Mouse (Mus musculus): ENCODE data around the gene Dnpep. TPM values are rescaled to one million over a fixed set of nuclear protein-coding genes. Genes with fewer than 3 reads are reported as not detected.

The Dnpep gene
- total RNA-seq, 2 experiments from 2014 or later: 7.7 to 14.0 TPM

DNA sequence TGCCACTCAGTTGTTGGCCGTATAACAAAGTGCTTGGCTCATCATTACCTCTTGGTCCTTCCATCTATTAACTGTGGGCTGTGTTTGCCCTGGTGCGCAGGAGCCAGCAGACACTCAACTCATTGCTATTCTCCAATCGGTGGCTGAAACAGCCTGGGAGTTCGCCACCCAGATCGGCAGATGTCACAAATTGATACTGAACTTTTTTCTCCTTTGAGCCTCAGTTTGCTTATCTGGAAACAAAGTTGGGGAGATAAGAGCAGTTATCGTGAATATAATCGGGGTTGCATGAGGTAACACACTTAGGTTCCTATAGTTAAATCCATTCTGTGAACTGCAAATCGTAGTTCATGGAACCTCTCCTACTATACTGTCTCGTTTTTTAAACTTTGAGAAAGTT is 19.3 kb upstream of the Dnpep start:
- no peak for ATAC-seq (replicated peaks; ENCODE audit: low FRiP score, poor library complexity, severe bottlenecking)

DNA sequence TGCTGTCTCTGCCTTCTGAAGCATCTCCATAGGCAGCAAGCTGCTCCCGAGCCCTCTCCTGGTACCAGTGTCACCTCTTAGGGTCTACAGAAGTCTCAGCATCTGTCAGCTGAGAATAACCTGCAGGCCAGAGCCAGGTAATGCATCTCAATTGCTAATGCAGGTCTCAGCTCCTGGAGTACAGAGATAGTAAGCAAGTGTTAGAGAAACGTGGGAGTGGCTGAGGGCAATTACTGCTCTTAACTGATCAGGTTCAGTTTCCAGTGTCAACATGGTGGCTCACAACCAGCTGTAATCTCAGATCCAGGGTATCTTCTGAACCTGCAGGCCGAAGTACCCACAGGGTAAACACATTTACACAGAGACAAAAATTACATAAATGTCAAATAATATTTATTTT is 18.7 kb upstream of the Dnpep start:
- ATAC-seq (replicated peaks; ENCODE audit: low FRiP score, poor library complexity, severe bottlenecking): no peak

DNA sequence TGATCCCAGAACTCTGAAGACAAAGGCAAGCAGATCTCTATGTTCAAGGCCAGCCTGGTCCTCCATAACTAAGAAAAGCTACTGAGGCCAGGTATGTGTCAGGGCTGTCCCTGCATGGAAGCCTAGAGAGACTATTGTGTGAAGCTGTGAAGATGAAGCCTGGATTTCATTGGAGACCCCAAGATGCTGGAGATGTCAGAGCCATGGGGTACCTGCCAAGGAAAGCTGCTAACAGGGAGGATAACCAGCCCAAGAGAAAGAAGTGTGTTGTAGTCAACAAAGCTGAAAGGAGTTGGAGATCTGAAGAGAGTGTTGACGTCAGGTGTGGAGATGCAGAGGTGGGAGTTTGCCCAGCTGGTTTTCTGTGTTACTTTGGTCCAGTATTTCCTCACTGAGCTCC is 13.5 kb upstream of the Dnpep start:
- ATAC-seq (replicated peaks; ENCODE audit: low FRiP score, poor library complexity, severe bottlenecking): no peak

DNA sequence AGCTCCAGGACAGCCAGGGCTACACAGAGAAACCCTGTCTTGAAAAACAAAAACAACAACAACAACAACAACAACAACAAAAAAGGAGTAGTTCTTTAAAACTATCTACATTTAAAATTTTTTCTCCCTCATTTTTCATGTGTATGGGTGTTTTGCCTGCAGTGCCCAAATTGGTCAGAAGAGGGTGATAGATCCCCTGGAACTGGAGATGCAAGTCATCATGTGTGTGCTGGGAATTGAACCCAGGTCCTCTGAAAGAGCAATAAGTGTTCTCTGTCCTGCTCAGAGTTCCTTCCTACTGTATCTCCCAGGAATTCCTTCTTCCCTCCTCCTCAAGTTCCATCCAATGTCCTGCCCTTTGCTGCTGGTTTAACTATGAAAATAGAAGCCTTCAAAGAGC is 9.7 kb upstream of the Dnpep start:
- ATAC-seq (replicated peaks; ENCODE audit: low FRiP score, poor library complexity, severe bottlenecking): 0 out of 2 replicates have a peak, but pooled peaks have one; percentile 52

DNA sequence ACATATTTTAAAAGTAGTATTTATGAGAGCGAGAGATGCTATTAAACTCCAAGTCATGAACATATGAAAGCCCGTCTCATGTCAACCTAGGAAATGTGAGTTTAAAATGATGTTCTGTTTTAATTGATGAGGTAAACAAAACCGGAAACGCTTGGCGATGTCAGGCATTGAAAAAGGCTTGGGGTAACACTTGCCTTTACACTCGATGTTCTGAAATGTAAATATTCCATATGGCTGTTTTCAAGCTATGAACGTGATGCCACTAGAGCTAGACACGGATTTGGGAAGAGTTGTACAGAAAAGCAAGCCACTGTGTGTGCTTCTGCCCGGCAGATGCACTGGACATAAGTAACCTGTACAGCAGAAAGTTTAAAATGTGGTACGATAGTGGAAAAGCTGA is 1.4 kb upstream of the Dnpep start:
- ATAC-seq (replicated peaks; ENCODE audit: low FRiP score, poor library complexity, severe bottlenecking): no peak

DNA sequence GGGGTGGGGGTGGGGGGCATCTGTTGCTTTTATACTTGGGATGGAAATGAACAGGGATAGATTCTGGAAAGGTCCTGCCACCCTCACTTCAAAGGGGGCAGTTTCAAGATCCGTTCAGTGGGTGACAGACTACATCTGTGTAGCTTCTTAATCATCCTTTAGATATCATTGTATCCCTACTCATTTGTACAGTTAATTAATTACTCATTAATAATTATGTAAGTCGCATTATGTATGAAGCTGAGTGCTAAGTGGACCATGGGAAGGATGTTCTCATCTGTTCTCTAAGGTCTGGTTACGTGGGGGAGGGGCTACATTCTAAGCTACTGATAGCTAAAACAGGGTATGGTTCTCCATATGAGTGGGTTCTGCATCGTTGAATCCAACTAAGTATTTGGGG is 946 bp upstream of the Dnpep start:
- no peak for ATAC-seq (replicated peaks; ENCODE audit: low FRiP score, poor library complexity, severe bottlenecking)

DNA sequence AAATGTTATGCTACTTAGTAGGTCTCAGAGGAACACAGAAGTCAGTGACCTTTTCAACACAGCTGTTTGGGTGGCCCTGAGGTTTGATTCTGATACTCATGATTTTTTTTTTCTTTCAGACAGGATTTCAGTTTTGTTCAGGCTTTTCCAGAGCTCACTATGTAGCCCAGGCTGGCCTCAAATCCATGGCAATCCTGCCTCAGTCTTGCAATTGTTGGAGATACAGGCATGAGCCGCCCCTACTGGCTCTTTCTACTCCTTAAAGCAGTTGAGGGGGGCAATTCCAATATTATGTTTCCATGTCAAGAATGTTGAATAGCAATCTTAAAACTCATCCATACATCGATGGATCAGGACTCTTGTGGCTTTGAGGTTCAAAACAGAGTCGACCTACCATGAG is 511 bp upstream of the Dnpep start:
- no peak for ATAC-seq (replicated peaks; ENCODE audit: low FRiP score, poor library complexity, severe bottlenecking)

DNA sequence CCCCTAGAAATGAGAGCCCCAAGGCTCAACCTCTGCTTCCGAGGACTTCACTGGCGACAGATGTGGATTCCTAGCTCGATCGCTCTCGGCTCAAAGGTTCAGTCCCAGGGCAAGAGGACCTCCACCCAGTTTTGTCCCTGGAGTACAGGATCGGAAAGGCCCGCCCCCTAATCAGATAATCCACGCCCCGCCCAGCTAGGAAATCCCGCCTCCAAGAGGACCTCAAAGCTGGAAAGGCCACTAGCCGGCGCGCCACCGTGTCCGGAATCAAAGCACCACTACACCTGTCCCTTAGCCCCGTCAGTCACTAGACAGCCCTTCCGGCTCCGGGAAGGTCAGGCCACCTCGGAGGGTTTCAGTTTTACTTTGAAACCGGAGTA is 939 bp downstream of the Dnpep start:
- peak; percentile 34 for ATAC-seq (replicated peaks; ENCODE audit: low FRiP score, poor library complexity, severe bottlenecking)

DNA sequence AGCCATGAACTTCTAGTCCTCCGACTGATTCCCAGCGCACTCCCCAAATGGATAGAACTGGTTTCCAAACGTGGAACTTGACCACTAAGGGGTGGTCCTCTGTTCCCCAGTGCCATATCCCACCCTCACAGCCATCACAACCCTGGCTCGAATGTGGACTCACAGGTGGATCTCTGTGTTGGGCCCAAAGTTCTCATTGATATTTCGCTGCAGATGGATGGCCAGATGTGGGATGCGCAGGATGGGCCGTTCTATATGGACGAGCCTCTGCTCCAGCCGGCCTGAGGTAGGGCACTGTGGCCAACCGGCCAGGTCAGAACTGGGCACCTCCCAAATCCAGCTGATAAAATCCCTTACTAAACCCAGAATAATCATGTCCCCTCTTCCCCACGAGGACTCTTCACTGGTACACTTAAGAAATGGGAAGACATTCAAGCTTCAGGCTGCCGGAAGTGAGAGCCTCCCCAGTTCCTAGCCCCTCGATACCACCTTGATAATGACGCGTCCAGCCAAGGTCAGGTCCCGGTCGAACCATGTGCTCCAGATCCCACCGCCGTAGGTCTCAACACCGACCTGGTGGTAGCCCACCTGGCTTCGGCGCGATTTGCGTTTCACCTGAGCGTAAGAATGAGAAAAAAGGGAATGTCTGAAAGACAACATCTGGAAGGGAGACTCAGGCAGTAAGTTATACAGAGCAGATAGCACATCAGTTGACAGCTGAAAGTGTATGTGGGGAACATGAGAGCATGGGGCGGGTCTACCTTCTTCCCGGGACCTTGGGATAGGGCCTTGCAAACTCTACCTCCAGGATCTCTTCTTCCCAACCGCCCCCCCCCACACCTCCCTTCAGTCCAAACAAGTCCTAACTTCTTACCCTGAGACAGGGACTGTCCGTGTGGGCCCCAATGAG is 2.1 kb downstream of the Dnpep start:
- ATAC-seq (replicated peaks; ENCODE audit: low FRiP score, poor library complexity, severe bottlenecking): no peak

DNA sequence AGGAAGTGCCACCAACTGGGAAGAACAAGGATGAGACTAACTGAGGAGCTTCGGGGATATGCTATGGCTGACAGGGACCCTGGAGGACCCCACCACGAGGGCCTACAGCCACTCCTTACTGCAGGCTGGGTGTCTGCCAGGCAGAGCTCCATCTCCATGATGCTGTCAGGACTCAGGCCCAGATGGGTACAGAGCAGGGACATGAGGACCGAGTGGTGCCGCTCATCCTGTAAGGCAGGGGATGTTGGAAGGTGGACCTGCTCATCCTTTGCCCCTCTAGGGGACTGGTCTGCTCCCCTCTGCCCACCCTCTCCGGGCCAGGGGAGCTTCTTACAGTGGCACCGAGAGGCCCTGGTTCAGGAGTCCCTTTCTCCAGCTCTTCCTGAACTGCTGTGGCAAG is 2.8 kb downstream of the Dnpep start:
- ATAC-seq (replicated peaks; ENCODE audit: low FRiP score, poor library complexity, severe bottlenecking): no peak

DNA sequence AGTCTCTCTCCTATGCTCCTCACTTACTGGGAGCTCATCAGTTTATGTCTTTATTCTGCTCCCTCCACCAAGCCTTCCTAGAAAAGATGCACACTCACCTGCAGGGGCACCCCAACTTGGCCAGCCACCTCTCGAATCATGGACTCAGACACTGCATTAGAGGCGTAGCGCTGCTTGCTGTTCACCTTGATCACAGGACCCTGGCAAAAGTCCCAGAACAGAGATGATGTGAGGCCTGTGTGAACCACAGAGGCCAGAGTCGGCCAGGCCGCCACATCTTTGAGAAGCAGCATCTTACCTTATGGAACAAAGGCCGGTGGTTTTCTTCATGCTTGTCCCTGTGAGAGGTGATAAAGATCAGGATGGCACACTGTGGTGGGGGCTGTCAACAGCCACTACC is 6.1 kb downstream of the Dnpep start:
- no peak for ATAC-seq (replicated peaks; ENCODE audit: low FRiP score, poor library complexity, severe bottlenecking)

DNA sequence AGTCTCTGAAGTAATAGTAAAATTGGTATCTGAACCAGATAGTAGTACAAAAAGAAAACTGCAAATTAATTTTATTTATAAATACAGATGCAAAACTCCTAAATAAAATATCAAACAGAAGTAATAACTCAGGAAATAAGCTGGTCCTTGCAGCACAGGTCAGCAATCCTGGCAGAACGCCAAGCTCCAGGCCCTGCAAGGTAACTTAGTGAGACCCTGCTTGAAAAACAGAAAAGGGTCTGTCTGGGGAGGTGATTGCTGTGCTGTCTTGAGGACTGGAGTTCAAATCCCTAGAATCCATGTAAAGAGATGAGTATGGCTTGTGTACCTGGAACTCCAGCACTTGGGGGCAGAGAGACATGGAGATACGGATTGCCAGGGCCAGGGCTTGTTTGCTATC is 13.1 kb downstream of the Dnpep start:
- no peak for ATAC-seq (replicated peaks; ENCODE audit: low FRiP score, poor library complexity, severe bottlenecking)

DNA sequence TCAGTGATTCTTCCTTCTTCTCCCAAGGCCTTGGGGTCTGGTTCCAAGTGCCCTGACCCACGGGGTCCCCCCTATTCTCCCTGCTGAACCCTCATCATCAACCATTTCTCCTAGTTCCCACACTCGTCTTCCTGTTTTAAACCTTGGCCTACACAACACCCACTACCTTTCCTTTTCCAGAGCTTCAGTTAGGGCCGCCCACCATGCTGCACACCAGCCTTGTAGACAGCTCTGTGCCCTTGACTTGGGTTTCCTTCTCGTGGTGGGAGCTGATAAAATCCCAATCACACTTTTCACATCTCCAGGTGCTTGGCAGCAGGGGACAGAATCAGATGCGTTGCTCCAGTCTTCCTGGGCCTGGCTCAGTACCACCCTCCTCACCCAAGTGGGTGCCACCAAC is 23.5 kb downstream of the Dnpep start:
- ATAC-seq (replicated peaks; ENCODE audit: low FRiP score, poor library complexity, severe bottlenecking): no peak

DNA sequence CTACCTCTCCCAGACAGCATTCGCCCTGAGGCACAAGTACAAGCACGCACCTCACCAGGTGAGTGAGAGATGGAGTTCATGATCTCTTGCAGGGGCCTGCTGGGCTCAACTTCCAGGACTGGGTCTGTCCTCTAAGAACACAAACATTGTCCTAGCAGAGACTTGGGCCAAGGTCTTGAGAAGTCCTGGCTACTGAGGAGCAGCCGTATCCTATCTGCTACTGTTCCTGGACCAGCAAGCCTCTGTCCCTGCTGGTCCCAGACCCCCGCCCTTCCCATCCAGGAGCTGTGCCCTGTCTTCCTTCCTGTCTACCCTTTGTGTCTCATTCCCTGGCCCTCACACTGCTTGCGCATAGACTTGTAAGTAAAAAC is 24.5 kb downstream of the Dnpep start:
- no peak for ATAC-seq (replicated peaks; ENCODE audit: low FRiP score, poor library complexity, severe bottlenecking)

DNA sequence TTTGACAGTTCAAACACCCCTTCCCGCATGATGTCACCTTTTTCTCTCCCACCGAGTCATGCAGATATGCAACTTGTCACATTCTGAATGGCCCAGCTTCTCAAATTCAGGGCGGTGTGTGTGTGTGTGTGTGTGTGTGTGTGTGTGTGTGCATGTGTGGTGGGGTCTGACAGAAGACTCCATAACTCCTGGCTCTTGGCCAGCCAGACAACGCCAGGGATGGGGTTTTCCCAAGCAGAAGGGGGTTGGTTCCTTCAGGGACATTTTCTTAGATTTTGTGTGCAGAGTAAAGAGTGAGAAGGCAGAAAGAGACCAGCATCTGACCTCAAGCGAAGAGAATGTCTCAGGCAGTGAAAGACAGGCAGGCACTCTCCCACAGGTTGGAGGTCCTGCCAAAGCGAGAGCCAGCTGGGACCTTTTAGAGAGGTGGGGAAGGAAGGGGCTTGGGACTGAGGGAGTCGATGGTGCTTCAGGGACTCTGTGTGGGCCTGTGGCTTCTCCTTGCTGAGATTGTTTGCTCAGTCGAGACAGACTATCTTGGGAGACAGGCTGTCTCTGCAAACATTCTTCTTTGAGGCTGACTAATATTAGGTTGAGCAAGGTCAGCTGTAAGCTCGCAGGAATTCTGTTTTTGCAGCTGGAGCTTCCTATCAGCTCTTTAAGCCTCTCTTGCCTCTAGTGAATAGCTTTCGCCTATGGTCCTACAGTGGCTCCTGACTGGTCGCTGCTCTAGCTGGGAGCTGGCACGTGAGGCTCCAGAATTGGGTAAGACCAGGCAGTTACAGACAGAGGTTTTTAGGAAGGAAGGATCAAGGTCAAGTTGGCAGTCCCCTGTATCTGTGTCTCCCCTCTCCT is 25.1 kb downstream of the Dnpep start:
- ATAC-seq (replicated peaks; ENCODE audit: low FRiP score, poor library complexity, severe bottlenecking): no peak

DNA sequence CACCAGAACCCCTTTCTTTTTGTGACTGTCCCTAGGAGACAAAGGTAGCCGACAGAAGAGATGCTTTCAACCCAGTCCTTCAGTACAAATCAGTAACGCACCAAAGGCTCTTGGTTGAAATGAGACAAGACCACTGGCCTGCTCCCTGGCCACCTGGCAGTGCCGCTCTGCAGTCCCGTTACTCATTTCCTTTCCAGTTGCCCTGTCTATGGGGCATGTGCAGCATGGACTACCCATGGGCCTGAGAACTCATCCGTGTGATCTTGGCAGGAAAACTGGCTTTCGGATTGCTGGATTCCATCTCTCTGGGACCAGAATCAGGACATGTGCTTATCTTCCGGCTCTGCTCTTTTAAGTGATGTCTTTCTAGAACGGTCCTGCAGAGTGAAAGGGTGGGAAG is 26.5 kb downstream of the Dnpep start:
- ATAC-seq (replicated peaks; ENCODE audit: low FRiP score, poor library complexity, severe bottlenecking): no peak

DNA sequence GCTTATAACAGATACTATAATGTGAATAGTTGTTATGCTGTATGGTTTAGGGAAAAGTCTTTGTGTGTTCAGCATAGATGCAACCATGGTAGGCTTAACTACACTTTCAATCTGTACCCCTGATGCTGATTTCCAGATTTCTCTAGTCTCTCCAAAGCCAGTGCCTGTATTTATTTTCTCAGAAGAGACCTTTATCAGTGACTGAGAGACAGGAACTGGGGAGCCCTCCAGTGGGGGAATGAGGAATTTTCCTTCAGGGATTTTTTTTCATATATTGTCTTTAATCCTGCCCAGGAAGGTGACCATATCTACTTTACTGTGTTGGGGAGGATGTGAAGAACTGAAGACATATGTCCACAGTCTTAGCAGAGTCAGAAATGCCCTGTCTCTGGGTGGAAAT is 27.2 kb downstream of the Dnpep start:
- no peak for ATAC-seq (replicated peaks; ENCODE audit: low FRiP score, poor library complexity, severe bottlenecking)

DNA sequence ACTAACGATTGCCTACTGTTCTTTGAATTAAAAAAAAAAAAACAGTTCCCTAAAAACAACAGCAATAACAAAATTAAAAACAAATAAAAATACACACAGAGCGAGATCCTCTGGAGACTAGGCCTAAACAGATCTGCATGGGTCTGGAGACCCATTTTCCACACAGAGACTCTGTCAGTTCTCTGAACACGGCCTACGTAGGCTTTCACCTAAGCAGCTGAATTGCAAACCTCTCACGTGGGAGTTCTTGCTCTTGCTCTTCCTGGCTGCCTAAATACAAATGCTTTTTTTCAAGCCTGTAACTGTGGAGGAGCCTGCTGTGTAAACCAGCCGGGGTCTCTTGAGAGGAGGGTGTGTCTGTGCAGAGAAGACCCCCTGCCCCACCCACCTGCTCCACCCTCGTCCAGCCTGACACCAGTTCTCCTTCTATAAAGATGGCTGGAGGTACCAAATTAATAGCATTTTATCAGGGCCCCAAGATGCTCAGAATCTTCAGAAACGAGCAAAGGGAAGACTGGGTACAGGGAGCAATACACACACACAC is 27.8 kb downstream of the Dnpep start:
- ATAC-seq (replicated peaks; ENCODE audit: low FRiP score, poor library complexity, severe bottlenecking): no peak

DNA sequence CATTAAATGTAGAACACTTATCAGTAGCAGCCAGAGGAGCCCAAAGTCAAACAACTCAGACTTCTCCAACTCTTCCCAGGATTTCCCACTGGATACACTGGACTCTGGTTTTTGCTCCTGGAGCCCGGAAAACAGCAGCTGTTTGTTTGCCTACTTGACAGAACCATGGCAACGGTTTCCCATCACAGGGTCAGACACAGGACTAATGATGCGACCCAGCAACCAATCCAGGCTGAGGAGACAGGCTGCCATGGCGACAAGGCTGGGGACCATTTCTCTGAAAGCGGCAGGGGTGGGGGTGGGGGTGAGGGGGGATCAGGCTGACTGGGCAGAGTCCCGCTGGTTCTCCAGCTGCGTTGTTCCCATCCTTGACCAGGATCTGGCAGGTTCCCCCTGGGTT is 28.4 kb downstream of the Dnpep start:
- no peak for ATAC-seq (replicated peaks; ENCODE audit: low FRiP score, poor library complexity, severe bottlenecking)

DNA sequence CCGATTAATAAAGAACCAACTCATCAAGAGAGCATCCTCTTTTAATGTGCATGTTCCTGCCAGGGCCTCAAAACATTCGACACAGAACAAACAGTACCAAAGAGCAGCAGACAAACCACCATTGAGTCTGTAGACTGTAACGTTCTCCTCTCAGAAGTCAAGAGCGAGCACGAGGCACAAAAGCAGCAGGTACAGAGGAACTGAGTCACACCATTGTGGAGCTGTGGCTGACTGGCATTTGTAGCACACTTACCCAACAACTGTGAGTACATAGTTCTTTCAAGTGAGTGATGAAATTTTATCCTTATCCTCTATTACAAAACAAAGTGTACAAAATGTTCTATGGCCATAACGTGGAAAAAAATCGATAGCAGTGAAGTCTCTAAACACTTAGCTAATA is 32.9 kb downstream of the Dnpep start:
- no peak for ATAC-seq (replicated peaks; ENCODE audit: low FRiP score, poor library complexity, severe bottlenecking)

DNA sequence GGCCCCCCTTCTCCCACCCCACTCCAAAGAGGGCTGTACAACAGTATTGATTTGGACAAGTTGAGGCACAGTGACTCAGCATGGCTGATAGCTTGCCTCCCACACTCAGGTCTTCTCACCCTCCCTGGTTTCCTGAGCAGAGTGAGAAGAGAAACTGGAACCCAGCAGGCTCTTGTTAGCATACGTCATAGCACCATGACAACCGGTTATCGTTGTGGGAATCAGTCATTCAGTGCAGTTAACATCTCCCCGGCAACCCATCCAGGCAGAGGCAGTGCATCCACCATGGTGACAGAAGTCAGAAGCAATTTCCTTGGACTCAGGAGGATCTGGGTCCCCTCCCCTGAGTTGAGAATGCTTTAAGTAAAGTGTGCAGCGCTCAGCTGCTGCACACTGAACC is 34.8 kb downstream of the Dnpep start:
- ATAC-seq (replicated peaks; ENCODE audit: low FRiP score, poor library complexity, severe bottlenecking): no peak
